Mouse (Mus musculus) brain, adult 2 months (tissue): ENCODE data around the gene Sox2.

ENCODE experiments used
- DNase-seq: peaks from one replicate; pipeline ENCODE4 v3.0.0; 2011; ENCODE audit warnings: low read depth, low spot score

Sox2 gene

GRCm38 (mm10) chr3:34692394-34692745 lies 42.2 kb downstream of the Sox2 start:
- DNase-seq: no peak
